Mouse (Mus musculus): ENCODE measurements around the gene Clic4. TPM values are rescaled to one million over a fixed set of nuclear protein-coding genes. Genes with fewer than 3 reads are reported as not detected.
A peak's percentile ranks its signal among the peaks of the same experiment; 100 is the strongest.

Clic4 gene
- polyA plus RNA-seq, 1 experiment from 2014 or later: 141 TPM

DNA sequence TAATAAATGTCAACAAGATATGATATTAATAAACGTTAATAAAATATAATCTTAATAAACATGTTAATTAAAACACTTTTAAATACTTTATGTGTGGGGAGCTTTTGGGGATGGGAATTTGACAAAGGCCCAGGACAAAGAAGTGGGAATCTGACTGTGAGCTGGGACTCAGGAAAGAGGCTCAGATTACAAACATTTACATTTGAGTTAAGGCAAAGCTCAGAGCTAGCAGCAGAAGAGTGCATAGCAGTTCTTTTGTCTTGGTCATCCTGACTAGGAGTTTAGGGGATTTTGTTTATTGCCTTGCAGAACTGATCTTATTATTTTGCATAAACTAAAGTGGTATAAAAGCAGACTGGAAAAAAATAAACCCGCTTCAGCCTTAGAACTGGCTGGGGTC lies 20.8 kb downstream of the Clic4 start:
- 0 out of 2 replicates have a peak, but pooled peaks cover 2% of the 10 kb centered on the region for H3K36me3 ChIP-seq (ENCODE audit: control insufficient read depth, insufficient read depth, low read length)
- no peak overlapping the region for H3K4me2 ChIP-seq (ENCODE audit: low read depth, severe bottlenecking)
- no peak overlapping the region for H3K27ac ChIP-seq (replicated peaks; ENCODE audit: low read depth, low read length)
- no peak for ATAC-seq (ENCODE audit: insufficient number of reproducible peaks, low FRiP score, low TSS enrichment, low read depth)
- H3K9ac ChIP-seq (ENCODE audit: low read length): no peak overlapping the region
- WGBS: 49% methylated on average over 2 of the region's 2 CpGs
- H3K4me3 ChIP-seq (ENCODE audit: low read depth, low read length): no peak overlapping the region
- H3K9me3 ChIP-seq (ENCODE audit: control insufficient read depth, low read length): no peaks in the 10 kb centered on the region
- peaks cover 17% of the 10 kb centered on the region for H3K4me1 ChIP-seq (ENCODE audit: control insufficient read depth, insufficient read depth, low read length)
- DNase-seq (ENCODE audit: low spot score): no peak
- H3K27me3 ChIP-seq (ENCODE audit: control insufficient read depth, insufficient read depth, low read length): no peaks in the 10 kb centered on the region

- WGBS: 80% methylated on average over 9 of the region's 9 CpGs
- Histone ChIP-seq H3K4me3 (ENCODE audit: low read depth, low read length) (no peak overlapping the region), H3K4me1 (ENCODE audit: control insufficient read depth, insufficient read depth, low read length) (peaks cover 17% of the 10 kb centered on the region), H3K27ac (replicated peaks; ENCODE audit: low read depth, low read length) (0 out of 2 replicates have a peak overlapping the region, but pooled peaks have one; percentile 30), H3K4me2 (ENCODE audit: low read depth, severe bottlenecking) (no peak overlapping the region), H3K9me3 (ENCODE audit: control insufficient read depth, low read length) (no peaks in the 10 kb centered on the region), H3K27me3 (ENCODE audit: control insufficient read depth, insufficient read depth, low read length) (no peaks in the 10 kb centered on the region), H3K9ac (ENCODE audit: low read length) (no peak overlapping the region), H3K36me3 (ENCODE audit: control insufficient read depth, insufficient read depth, low read length) (0 out of 2 replicates have a peak, but pooled peaks cover 2% of the 10 kb centered on the region)
- ATAC-seq (ENCODE audit: insufficient number of reproducible peaks, low FRiP score, low TSS enrichment, low read depth): no peak
- DNase-seq (ENCODE audit: low spot score): no peak
Measured at GRCm38 (mm10) chr4:135248250-135249018, 24.2 kb downstream of the Clic4 start.

DNA sequence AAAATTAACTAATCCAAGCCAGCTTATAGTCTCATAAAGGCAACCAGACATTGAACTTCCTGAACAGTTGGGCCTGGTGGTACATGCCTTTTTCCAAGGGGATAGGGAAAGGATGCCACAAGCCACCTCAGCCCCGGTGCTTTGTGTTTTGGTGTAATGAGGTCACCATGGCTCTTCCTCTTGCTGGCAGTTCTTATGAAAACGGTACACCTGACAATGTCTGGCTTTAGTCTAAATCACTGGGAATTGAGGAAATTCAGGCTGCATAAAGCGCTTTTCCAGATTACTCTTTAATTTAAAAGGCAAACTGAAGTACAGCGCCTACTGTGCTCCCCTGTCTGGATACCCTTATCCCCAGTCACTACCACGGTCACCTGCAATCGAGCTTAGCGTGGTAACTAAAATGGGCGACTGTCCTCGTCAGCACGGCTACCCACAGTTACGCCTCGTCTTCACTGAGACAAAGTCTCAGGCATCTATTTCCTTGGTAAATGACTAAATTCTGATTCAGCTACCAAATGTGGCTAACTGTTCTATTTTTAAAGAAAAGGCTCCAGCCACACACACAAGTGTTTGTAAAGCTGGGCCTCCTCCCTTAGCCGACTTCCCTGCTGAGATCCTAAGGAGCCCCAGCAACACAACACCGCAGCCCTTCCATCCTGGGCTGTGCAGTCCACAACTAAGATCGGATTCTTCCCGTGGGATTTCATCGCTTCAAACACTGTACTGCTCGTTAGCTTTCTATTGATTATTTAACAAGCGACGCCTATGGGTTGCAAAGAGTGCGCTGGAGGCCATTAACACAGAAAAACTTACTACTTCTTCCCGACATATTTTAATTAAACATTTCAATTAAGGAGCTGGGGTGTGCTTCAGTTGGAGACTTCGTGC lies 25.5 kb downstream of the Clic4 start:
- Histone ChIP-seq H3K9me3 (ENCODE audit: control insufficient read depth, low read length) (no peaks in the 10 kb centered on the region), H3K4me1 (ENCODE audit: control insufficient read depth, insufficient read depth, low read length) (peaks cover 17% of the 10 kb centered on the region), H3K9ac (ENCODE audit: low read length) (no peak overlapping the region), H3K4me2 (ENCODE audit: low read depth, severe bottlenecking) (no peak overlapping the region), H3K4me3 (ENCODE audit: low read depth, low read length) (no peak overlapping the region), H3K27ac (replicated peaks; ENCODE audit: low read depth, low read length) (0 out of 2 replicates have a peak overlapping the region, but pooled peaks have one; percentile 6), H3K36me3 (ENCODE audit: control insufficient read depth, insufficient read depth, low read length) (0 out of 2 replicates have a peak, but pooled peaks cover 2% of the 10 kb centered on the region), H3K27me3 (ENCODE audit: control insufficient read depth, insufficient read depth, low read length) (no peaks in the 10 kb centered on the region)
- WGBS: 63% methylated on average over 23 of the region's 23 CpGs
- DNase-seq (ENCODE audit: low spot score) (no peak), ATAC-seq (ENCODE audit: insufficient number of reproducible peaks, low FRiP score, low TSS enrichment, low read depth) (no peak)

- Histone ChIP-seq H3K9ac (ENCODE audit: low read length) (no peak overlapping the region), H3K27ac (replicated peaks; ENCODE audit: low read depth, low read length) (no peak overlapping the region), H3K9me3 (ENCODE audit: control insufficient read depth, low read length) (no peaks in the 10 kb centered on the region), H3K4me1 (ENCODE audit: control insufficient read depth, insufficient read depth, low read length) (peaks cover 17% of the 10 kb centered on the region), H3K4me3 (ENCODE audit: low read depth, low read length) (no peak overlapping the region), H3K27me3 (ENCODE audit: control insufficient read depth, insufficient read depth, low read length) (no peaks in the 10 kb centered on the region), H3K4me2 (ENCODE audit: low read depth, severe bottlenecking) (no peak overlapping the region), H3K36me3 (ENCODE audit: control insufficient read depth, insufficient read depth, low read length) (0 out of 2 replicates have a peak, but pooled peaks cover 2% of the 10 kb centered on the region)
- DNase-seq (ENCODE audit: low spot score) (no peak), ATAC-seq (ENCODE audit: insufficient number of reproducible peaks, low FRiP score, low TSS enrichment, low read depth) (no peak)
- 88% methylated on average over 2 of the region's 2 CpGs for WGBS
Measured at GRCm38 (mm10) chr4:135246444-135246843, 26.2 kb downstream of the Clic4 start.

GRCm38 (mm10) chr4:135245841-135246240 lies 26.8 kb downstream of the Clic4 start:
- H3K4me3 ChIP-seq (ENCODE audit: low read depth, low read length): no peak overlapping the region
- DNase-seq (ENCODE audit: low spot score): no peak
- peaks cover 17% of the 10 kb centered on the region for H3K4me1 ChIP-seq (ENCODE audit: control insufficient read depth, insufficient read depth, low read length)
- WGBS: 93% methylated on average over 11 of the region's 11 CpGs
- H3K9me3 ChIP-seq (ENCODE audit: control insufficient read depth, low read length): no peaks in the 10 kb centered on the region
- ATAC-seq (ENCODE audit: insufficient number of reproducible peaks, low FRiP score, low TSS enrichment, low read depth): no peak
- H3K9ac ChIP-seq (ENCODE audit: low read length): no peak overlapping the region
- 0 out of 2 replicates have a peak, but pooled peaks cover 2% of the 10 kb centered on the region for H3K36me3 ChIP-seq (ENCODE audit: control insufficient read depth, insufficient read depth, low read length)
- H3K27me3 ChIP-seq (ENCODE audit: control insufficient read depth, insufficient read depth, low read length): no peaks in the 10 kb centered on the region
- no peak overlapping the region for H3K27ac ChIP-seq (replicated peaks; ENCODE audit: low read depth, low read length)
- H3K4me2 ChIP-seq (ENCODE audit: low read depth, severe bottlenecking): no peak overlapping the region

- H3K27me3 ChIP-seq (ENCODE audit: control insufficient read depth, insufficient read depth, low read length): no peaks in the 10 kb centered on the region
- no peak overlapping the region for H3K27ac ChIP-seq (replicated peaks; ENCODE audit: low read depth, low read length)
- ATAC-seq (ENCODE audit: insufficient number of reproducible peaks, low FRiP score, low TSS enrichment, low read depth): no peak
- H3K9me3 ChIP-seq (ENCODE audit: control insufficient read depth, low read length): no peaks in the 10 kb centered on the region
- H3K4me1 ChIP-seq (ENCODE audit: control insufficient read depth, insufficient read depth, low read length): peaks cover 17% of the 10 kb centered on the region
- no peak overlapping the region for H3K4me2 ChIP-seq (ENCODE audit: low read depth, severe bottlenecking)
- no peak for DNase-seq (ENCODE audit: low spot score)
- WGBS: 93% methylated on average over 3 of the region's 3 CpGs
- H3K4me3 ChIP-seq (ENCODE audit: low read depth, low read length): no peak overlapping the region
- H3K36me3 ChIP-seq (ENCODE audit: control insufficient read depth, insufficient read depth, low read length): 0 out of 2 replicates have a peak, but pooled peaks cover 2% of the 10 kb centered on the region
- no peak overlapping the region for H3K9ac ChIP-seq (ENCODE audit: low read length)
Measured at GRCm38 (mm10) chr4:135244335-135244734, 28.3 kb downstream of the Clic4 start.

GRCm38 (mm10) chr4:135242913-135243541 lies 29.6 kb downstream of the Clic4 start:
- no peaks in the 10 kb centered on the region for H3K36me3 ChIP-seq (ENCODE audit: control insufficient read depth, insufficient read depth, low read length)

GRCm38 (mm10) chr4:135242383-135242782 lies 30.2 kb downstream of the Clic4 start:
- H3K27ac ChIP-seq (replicated peaks; ENCODE audit: low read depth, low read length): no peak overlapping the region
- no peaks in the 10 kb centered on the region for H3K36me3 ChIP-seq (ENCODE audit: control insufficient read depth, insufficient read depth, low read length)
- no peak overlapping the region for H3K4me3 ChIP-seq (ENCODE audit: low read depth, low read length)
- 90% methylated on average over 5 of the region's 5 CpGs for WGBS
- no peaks in the 10 kb centered on the region for H3K27me3 ChIP-seq (ENCODE audit: control insufficient read depth, insufficient read depth, low read length)
- H3K4me2 ChIP-seq (ENCODE audit: low read depth, severe bottlenecking): no peak overlapping the region
- DNase-seq (ENCODE audit: low spot score) (no peak), ATAC-seq (ENCODE audit: insufficient number of reproducible peaks, low FRiP score, low TSS enrichment, low read depth) (no peak)
- no peaks in the 10 kb centered on the region for H3K9me3 ChIP-seq (ENCODE audit: control insufficient read depth, low read length)
- H3K4me1 ChIP-seq (ENCODE audit: control insufficient read depth, insufficient read depth, low read length): peaks cover 5% of the 10 kb centered on the region
- H3K9ac ChIP-seq (ENCODE audit: low read length): no peak overlapping the region

More at GRCm38 (mm10) chr4:135242913-135243541, 29.6 kb downstream of the Clic4 start:
- Histone ChIP-seq H3K4me1 (ENCODE audit: control insufficient read depth, insufficient read depth, low read length) (peaks cover 11% of the 10 kb centered on the region), H3K4me3 (ENCODE audit: low read depth, low read length) (no peak overlapping the region), H3K9ac (ENCODE audit: low read length) (no peak overlapping the region), H3K4me2 (ENCODE audit: low read depth, severe bottlenecking) (no peak overlapping the region), H3K27me3 (ENCODE audit: control insufficient read depth, insufficient read depth, low read length) (no peaks in the 10 kb centered on the region), H3K9me3 (ENCODE audit: control insufficient read depth, low read length) (no peaks in the 10 kb centered on the region), H3K27ac (replicated peaks; ENCODE audit: low read depth, low read length) (no peak overlapping the region)
- DNase-seq (ENCODE audit: low spot score): no peak
- WGBS: 79% methylated on average over 7 of the region's 7 CpGs
- no peak for ATAC-seq (ENCODE audit: insufficient number of reproducible peaks, low FRiP score, low TSS enrichment, low read depth)

Data from limb, embryonic 11.5 days (tissue).